Mouse (Mus musculus) limb, embryonic 15.5 days (tissue): Measurements from ENCODE around the gene Clhc1. TPM values are rescaled to one million over a fixed set of nuclear protein-coding genes. Genes with fewer than 3 reads are reported as not detected.

Experiments used
- ATAC-seq: fragments of 200-750 bp; cut with Nextera tagmentation; 2 replicates; pipeline ENCODE4 v1.8.0; 2017; ENCODE audit warnings: low read depth, moderate TSS enrichment; ENCODE audit not compliant: insufficient number of reproducible peaks, low FRiP score, low TSS enrichment
- H3K27ac ChIP-seq: fragments of 300-500 bp; sonication (generic); 2 replicates; pipeline ENCODE4 v1.5.1; 2015; ENCODE audit warnings: moderate library complexity, mild to moderate bottlenecking, inconsistent platforms
- H3K27me3 ChIP-seq: fragments of 300-500 bp; sonication (generic); 2 replicates; pipeline ENCODE4 v1.6.1; 2015; ENCODE audit warnings: inconsistent platforms
- H3K36me3 ChIP-seq: fragments of 300-500 bp; sonication (generic); 2 replicates; pipeline ENCODE4 v1.6.1; 2015; ENCODE audit warnings: inconsistent platforms
- H3K4me1 ChIP-seq: fragments of 300-500 bp; sonication (generic); 2 replicates; pipeline ENCODE4 v1.6.1; 2015; ENCODE audit warnings: inconsistent platforms
- H3K4me2 ChIP-seq: fragments of 300-500 bp; sonication (generic); 2 replicates; pipeline ENCODE4 v1.6.1; 2015; ENCODE audit warnings: mild to moderate bottlenecking, inconsistent platforms
- H3K4me3 ChIP-seq: fragments of 300-500 bp; sonication (generic); 2 replicates; pipeline ENCODE4 v1.5.1; 2015; ENCODE audit warnings: mild to moderate bottlenecking, inconsistent platforms
- H3K9ac ChIP-seq: fragments of 300-500 bp; sonication (generic); 2 replicates; pipeline ENCODE4 v1.6.1; 2015; ENCODE audit warnings: inconsistent platforms
- H3K9me3 ChIP-seq: fragments of 300-500 bp; sonication (generic); 2 replicates; pipeline ENCODE4 v1.6.1; 2016; ENCODE audit warnings: inconsistent platforms
- WGBS: fragments of 180-500 bp; shearing (Covaris S2); methylation state at CpG from one replicate; pipeline ENCODE4 v1.1.7; 2015; 5-methylcytosine and 5-hydroxymethylcytosine counted together
- polyA plus RNA-seq: library from polyadenylated mRNA; unstranded; fragments of >200 nt; fragmentation: Nextera tagmentation; extraction: Ambion mirVana; gene quantifications from 2 replicates; pipeline ENCODE4 v1.2.1, GENCODE M21; 2015

Clhc1 gene
- 0.17 and 0.41 TPM in 2 replicates for polyA plus RNA-seq

- H3K27ac ChIP-seq, result peak within 1 kb of the TSS; percentile 93
- 1% methylated on average over 46 of the region's 46 CpGs for WGBS
- peak; percentile 96 for ATAC-seq
- H3K9me3 ChIP-seq, result no peaks in the 10 kb centered on the region
- H3K36me3 ChIP-seq, result peaks cover 23% of the 10 kb centered on the region
- H3K4me2 ChIP-seq, result peak within 1 kb of the TSS; percentile 55
- H3K4me3 ChIP-seq, result peak within 1 kb of the TSS; percentile 75
- no peaks in the 10 kb centered on the region for H3K27me3 ChIP-seq
- H3K4me1 ChIP-seq, result peaks cover 7% of the 10 kb centered on the region
- H3K9ac ChIP-seq, result peak within 1 kb of the TSS; percentile 92
These were observed at the start of gene Clhc1, which contains the start of gene Rps27a for GRCm38 (mm10) chr11:29547752-29548503. TSS of gene Clhc1 (plus strand) at chr11:29547950. TSS of gene Rps27a (minus strand) at chr11:29548109.

GRCm38 (mm10) chr11:29503948-29504893, 43.5 kb upstream of the Clhc1 start:
- no peak overlapping the region for H3K27ac ChIP-seq
- peaks cover 33% of the 10 kb centered on the region for H3K36me3 ChIP-seq
- no peak overlapping the region for H3K4me2 ChIP-seq
- H3K9me3 ChIP-seq, result no peaks in the 10 kb centered on the region
- H3K9ac ChIP-seq, result no peak overlapping the region
- WGBS, result 89% methylated on average over 10 of the region's 10 CpGs
- no peaks in the 10 kb centered on the region for H3K4me1 ChIP-seq
- H3K4me3 ChIP-seq, result no peak overlapping the region
- H3K27me3 ChIP-seq, result no peaks in the 10 kb centered on the region
- ATAC-seq, result no peak

- Histone ChIP-seq H3K27ac (no peak overlapping the region), H3K4me1 (no peaks in the 10 kb centered on the region), H3K4me2 (no peak overlapping the region), H3K9ac (no peak overlapping the region), H3K36me3 (peaks cover 29% of the 10 kb centered on the region), H3K9me3 (no peaks in the 10 kb centered on the region), H3K4me3 (no peak overlapping the region), H3K27me3 (no peaks in the 10 kb centered on the region)
- 94% methylated on average over 2 of the region's 2 CpGs for WGBS
- no peak for ATAC-seq
These were observed 42.7 kb upstream of the Clhc1 start for GRCm38 (mm10) chr11:29504899-29505625.

- Histone ChIP-seq H3K36me3 (peaks cover 23% of the 10 kb centered on the region), H3K4me1 (peaks cover 3% of the 10 kb centered on the region; the same call in 1 of the 2 replicates), H3K4me2 (no peak overlapping the region), H3K9me3 (no peaks in the 10 kb centered on the region), H3K4me3 (no peak overlapping the region), H3K27ac (no peak overlapping the region), H3K27me3 (no peaks in the 10 kb centered on the region), H3K9ac (no peak overlapping the region)
- ATAC-seq, result no peak
- WGBS, result 98% methylated on average over 1 of the region's 1 CpGs
These were observed 38.3 kb upstream of the Clhc1 start for GRCm38 (mm10) chr11:29509421-29509820.

- no peak overlapping the region for H3K9ac ChIP-seq
- peaks cover 11% of the 10 kb centered on the region for H3K36me3 ChIP-seq
- 90% methylated on average over 4 of the region's 4 CpGs for WGBS
These were observed 34.8 kb upstream of the Clhc1 start for GRCm38 (mm10) chr11:29512818-29513535.

GRCm38 (mm10) chr11:29514325-29514681, 33.4 kb upstream of the Clhc1 start:
- 22% methylated on average over 10 of the region's 10 CpGs for WGBS
- peaks cover 3% of the 10 kb centered on the region; the same call in 1 of the 2 replicates for H3K4me1 ChIP-seq
- peak overlapping the region; percentile 68 for H3K9ac ChIP-seq
- H3K4me3 ChIP-seq, result peak overlapping the region; percentile 65
- ATAC-seq, result no peak
- peaks cover 11% of the 10 kb centered on the region for H3K36me3 ChIP-seq
- peak overlapping the region; percentile 91 for H3K27ac ChIP-seq
- peak overlapping the region; percentile 48 for H3K4me2 ChIP-seq
- no peaks in the 10 kb centered on the region for H3K9me3 ChIP-seq
- no peaks in the 10 kb centered on the region for H3K27me3 ChIP-seq

More at GRCm38 (mm10) chr11:29512818-29513535, 34.8 kb upstream of the Clhc1 start:
- Histone ChIP-seq H3K4me1 (peaks cover 3% of the 10 kb centered on the region; the same call in 1 of the 2 replicates), H3K9me3 (no peaks in the 10 kb centered on the region), H3K4me2 (no peak overlapping the region), H3K27ac (no peak overlapping the region), H3K4me3 (no peak overlapping the region), H3K27me3 (no peaks in the 10 kb centered on the region)
- no peak for ATAC-seq

GRCm38 (mm10) chr11:29514682-29515412, 32.9 kb upstream of the Clhc1 start, which contains the start of gene Prorsd1:
TSS of gene Prorsd1 (minus strand) at chr11:29515033.
- Histone ChIP-seq H3K4me3 (peak within 1 kb of the TSS; percentile 65), H3K9ac (peak within 1 kb of the TSS; percentile 68), H3K4me1 (peaks cover 3% of the 10 kb centered on the region; the same call in 1 of the 2 replicates), H3K27me3 (no peaks in the 10 kb centered on the region), H3K27ac (peak within 1 kb of the TSS; percentile 91), H3K9me3 (no peaks in the 10 kb centered on the region), H3K36me3 (peaks cover 11% of the 10 kb centered on the region), H3K4me2 (peak within 1 kb of the TSS; percentile 48)
- peak; percentile 97 for ATAC-seq
- 3% methylated on average over 40 of the region's 40 CpGs for WGBS

GRCm38 (mm10) chr11:29525988-29526794, 21.6 kb upstream of the Clhc1 start, which contains the start of gene Mtif2:
TSS of gene Mtif2 (plus strand) at chr11:29526408.
- ATAC-seq, result peak; percentile 86
- Histone ChIP-seq H3K9me3 (no peaks in the 10 kb centered on the region), H3K4me3 (peak within 1 kb of the TSS; percentile 66), H3K27me3 (no peaks in the 10 kb centered on the region), H3K4me2 (peak within 1 kb of the TSS; percentile 67), H3K9ac (peak within 1 kb of the TSS; percentile 75), H3K36me3 (peaks cover 10% of the 10 kb centered on the region), H3K27ac (peak within 1 kb of the TSS; percentile 89), H3K4me1 (peaks cover 4% of the 10 kb centered on the region; the same call in 1 of the 2 replicates)
- WGBS, result 2% methylated on average over 47 of the region's 47 CpGs

- WGBS, result 90% methylated on average over 1 of the region's 1 CpGs
- no peaks in the 10 kb centered on the region for H3K4me1 ChIP-seq
- H3K4me2 ChIP-seq, result no peak overlapping the region
- no peak overlapping the region for H3K27ac ChIP-seq
- peaks cover 39% of the 10 kb centered on the region for H3K36me3 ChIP-seq
- H3K4me3 ChIP-seq, result no peak overlapping the region
- no peaks in the 10 kb centered on the region for H3K27me3 ChIP-seq
- ATAC-seq, result no peak
- no peaks in the 10 kb centered on the region for H3K9me3 ChIP-seq
- no peak overlapping the region for H3K9ac ChIP-seq
These were observed 9.5 kb upstream of the Clhc1 start for GRCm38 (mm10) chr11:29538201-29538600.
